Mouse (Mus musculus) brain, embryonic 14.5 days (tissue): Measurements from ENCODE around the gene Anks1b.

Experiments used
- CTCF ChIP-seq: fragments of 200-500 bp; IDR thresholded peaks from 2 replicates; pipeline ENCODE4 v1.5.1; 2012; ENCODE audit warnings: inconsistent platforms, mild to moderate bottlenecking, moderate library complexity, borderline replicate concordance; ENCODE audit not compliant: insufficient read depth, insufficient read length; ENCODE audit errors: extremely low read depth
- POLR2A ChIP-seq: fragments of 200-500 bp; IDR thresholded peaks from 2 replicates; pipeline ENCODE4 v1.6.1; 2012; ENCODE audit warnings: mild to moderate bottlenecking, inconsistent platforms, borderline replicate concordance; ENCODE audit not compliant: poor library complexity, insufficient read depth, insufficient read length, severe bottlenecking; ENCODE audit errors: extremely low read depth

GRCm38 (mm10) chr10:90376605-90377004 lies 503.3 kb downstream of the Anks1b start:
- TF ChIP-seq CTCF (no peak), POLR2A (no peak)
